Mouse (Mus musculus): ENCODE data around the gene Tango6.

Tango6 gene

GRCm38 (mm10) chr8:106880121-106880707 lies 197.3 kb downstream of the Tango6 start:
- peak; percentile 39 to 61 for DNase-seq

DNA sequence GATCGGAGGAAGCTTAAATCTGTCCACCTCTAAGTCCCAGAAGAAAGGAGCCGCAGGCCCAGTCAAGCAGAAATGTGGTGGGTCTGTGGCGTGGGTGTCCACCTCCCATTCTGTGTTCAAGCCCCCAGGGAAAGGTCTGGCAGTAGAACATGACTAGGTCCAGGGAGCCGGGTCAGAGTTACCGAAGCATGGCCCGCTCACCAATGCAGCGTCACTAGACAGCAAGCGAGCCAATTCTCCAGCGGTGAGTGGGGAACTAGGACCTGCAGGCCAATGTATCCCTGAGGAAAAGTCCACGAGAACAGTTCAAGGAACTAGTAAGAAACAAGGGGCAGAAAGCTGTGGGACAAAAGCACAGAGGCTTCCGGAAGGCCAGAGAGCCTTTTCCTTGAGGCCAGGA lies 201.2 kb downstream of the Tango6 start:
- peak; percentile 47 to 78 for DNase-seq

DNA sequence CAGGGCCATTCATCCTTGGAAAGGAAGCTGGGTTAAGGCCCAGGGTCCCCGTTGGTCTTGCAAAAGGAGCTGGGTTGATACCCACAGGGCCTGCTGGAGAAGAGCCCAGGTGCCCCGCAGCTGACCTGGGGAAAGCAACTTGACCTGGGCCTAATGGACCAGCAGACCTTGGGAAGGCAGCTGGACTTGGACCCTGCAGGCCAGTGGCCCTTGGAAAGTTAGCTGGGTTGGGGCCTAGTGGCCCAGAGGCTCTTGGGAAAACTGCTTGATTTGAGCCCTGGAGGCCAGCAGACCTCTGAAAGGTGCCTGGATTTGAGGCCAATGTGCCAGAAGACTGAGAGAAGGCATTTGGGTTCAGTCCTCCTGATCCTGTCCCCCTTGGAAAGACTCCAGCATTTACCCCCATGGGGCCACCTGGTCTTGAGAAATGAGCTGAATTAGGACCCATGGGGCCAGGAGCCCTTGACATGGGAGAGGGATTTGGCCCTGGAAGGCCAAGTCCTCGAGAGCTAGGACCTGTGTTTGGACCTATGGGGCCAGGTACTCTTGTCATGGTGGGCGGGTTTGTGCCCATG lies 202.0 kb downstream of the Tango6 start:
- peak; percentile 56 to 88 for DNase-seq

GRCm38 (mm10) chr8:106887336-106888189 lies 204.7 kb downstream of the Tango6 start:
- peak; percentile 83 to 91 for DNase-seq

- DNase-seq, result no peak
Observed at GRCm38 (mm10) chr8:106888803-106889202, 205.9 kb downstream of the Tango6 start.

DNA sequence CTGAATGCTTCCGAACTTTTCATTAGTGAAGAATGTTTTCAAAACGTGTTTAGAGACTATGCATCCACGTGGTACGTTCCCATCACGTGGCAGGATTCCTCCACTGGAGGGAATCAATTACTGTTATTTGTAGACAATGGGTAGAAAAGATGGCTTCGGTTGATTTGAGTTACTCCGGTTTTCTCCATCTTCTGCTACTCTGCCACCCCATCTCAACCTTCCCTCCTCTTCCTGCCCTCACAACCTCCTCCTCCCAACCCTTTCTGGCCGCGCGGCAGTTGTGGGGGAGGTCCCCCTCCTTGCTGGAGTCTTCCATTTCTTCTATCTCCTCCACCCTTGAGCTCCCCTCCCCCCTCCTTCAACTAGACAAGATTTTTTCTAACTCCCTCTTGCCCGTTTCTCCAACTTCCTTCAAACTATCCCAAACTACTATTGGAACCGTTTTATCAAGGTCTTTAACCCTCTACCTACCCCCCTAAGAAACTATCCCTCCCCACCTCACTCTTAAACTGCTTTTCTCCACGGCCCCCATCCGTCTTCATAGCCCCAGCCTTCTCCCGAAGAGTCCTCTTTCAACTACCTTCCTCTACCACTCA lies 209.4 kb downstream of the Tango6 start:
- peak; percentile 32 to 55 for DNase-seq

DNA sequence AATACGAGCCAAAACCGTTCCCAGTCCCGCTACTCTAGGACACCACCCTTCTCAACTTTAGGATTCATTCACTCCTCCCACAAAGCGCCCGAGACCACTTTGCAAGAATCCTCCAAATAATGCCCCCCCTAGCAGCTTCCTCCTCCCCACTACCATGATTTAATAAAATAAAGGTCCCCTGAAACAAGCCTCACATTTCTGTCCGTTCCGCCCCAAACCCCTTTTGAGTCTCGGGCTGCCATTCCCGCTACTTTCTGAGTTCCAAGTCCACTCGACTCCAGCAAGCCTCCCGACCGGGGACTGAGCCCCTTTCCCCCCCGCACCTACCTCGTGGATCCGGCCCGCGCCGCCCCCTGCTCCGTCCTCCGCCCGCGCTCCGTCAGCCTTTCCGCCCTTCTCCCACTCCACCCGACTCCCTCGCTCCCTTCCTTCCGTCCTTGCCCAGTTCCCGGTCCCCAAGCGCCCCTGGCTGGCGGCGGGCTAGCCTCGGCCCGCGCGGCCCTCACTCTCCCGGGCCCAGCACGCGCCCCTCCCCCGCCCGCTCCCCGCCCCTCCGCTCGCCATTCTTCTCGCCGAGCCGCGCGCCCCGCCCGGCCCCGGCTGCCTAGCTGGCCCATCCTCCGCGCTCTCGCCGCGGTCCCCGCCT lies 210.1 kb downstream of the Tango6 start:
- DNase-seq, result peak; percentile 39 to 74

DNA sequence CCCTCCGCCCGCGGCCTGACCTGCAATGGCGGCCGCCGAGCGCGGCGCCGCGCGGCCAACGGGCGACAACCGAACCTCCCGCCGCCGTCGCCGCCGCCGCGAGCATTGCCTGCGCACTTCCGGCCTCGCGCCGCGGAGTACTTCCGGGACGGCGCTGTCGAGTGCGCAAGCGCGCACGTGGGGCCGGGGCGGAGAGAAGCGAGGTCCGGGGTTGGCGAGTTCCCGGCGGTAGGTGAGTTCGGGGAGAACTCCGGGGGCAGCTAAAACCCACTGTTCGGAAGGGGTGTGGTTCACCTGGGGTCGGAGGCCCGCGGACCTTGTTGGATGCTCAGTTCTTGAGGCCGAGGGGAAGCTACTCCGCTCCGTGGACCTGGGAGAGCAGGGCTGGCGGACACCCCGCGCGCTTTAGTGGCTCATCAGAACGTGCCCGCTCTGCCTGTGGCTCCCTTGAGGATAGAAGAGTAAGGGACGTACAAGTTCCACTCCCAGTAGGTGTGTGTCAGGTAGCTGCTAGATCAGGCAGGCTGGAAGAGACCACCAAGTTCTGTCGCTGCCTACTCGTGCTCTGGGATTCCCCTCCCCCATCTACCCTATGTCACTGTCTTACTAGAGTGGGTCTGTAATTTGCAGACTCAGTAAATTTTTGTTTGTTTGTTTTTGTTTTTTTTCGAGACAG lies 210.8 kb downstream of the Tango6 start, which contains the start of gene Utp4:
Gene Utp4 (plus strand): TSS at position 156 of the 676 bp plus-strand sequence.
- peak; percentile 86 to 94 for DNase-seq

GRCm38 (mm10) chr8:106899473-106899872 lies 216.6 kb downstream of the Tango6 start:
- no peak for DNase-seq
